Mouse (Mus musculus) adrenal gland, postnatal 36 days (tissue): Measurements from ENCODE around the gene Sbno2. TPM values are rescaled to one million over a fixed set of nuclear protein-coding genes. Genes with fewer than 3 reads are reported as not detected.

Experiments used
- DNase-seq, 2 experiments: peaks; one replicate each; pipeline ENCODE4 v3.0.0; 2021; ENCODE audit warnings: mixed read lengths in 1 of 2
- total RNA-seq, 2 experiments: library from RNA; stranded (reverse); gene quantifications; 2 replicates each; pipeline ENCODE4 v1.2.3; 2021

The Sbno2 gene
- total RNA-seq, 2 experiments from 2014 or later: 49.3 to 51.3 TPM

DNA sequence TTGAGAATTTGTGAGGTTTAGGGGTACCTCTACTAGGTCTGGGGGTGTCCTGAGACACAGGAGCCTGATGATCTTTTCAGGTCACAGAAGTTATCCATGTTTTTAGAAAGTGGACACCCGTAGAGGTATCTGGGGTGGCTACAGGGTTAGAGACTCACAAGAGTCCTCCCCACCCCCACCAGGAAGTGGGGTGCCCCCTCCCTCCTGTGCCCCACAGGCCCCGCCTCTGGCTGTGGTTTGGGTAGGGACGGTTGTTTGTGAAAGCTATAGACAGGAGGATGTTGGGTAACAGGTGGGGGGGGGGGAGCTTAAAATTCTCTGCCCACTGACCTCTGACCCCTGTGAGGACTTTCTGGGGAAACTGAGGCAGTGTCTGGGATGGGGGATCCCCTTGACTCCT lies 88.0 kb downstream of the Sbno2 start:
- DNase-seq: peak; percentile 35 to 72

GRCm38 (mm10) chr10:80016931-80017330 lies 88.4 kb downstream of the Sbno2 start:
- no peak for DNase-seq

DNA sequence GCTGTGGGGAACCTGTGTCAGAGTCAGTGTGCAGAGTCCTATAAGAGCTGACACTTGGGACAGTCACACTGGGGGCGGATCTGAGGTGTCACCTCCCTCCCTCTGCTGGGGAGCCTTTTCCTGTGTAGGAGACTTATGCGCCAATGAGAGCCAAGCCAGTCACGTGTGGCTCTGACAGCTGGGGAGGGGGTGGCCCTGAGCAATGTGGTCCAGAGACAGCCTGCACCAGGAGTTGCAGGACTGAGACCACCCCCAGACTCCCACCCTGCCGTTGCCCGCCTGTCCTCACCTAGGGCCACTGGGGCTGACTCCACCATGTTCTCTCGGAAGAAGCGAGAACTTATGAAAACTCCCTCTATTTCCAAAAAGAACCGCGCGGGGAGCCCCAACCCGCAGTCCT lies 88.9 kb downstream of the Sbno2 start, which contains the start of gene Arhgap45:
Gene Arhgap45 (plus strand): TSS at position 143 of the 400 bp plus-strand sequence.
- DNase-seq: peak in 1 of 2 experiments; percentile 52

- DNase-seq: no peak
These were observed 89.8 kb downstream of the Sbno2 start for GRCm38 (mm10) chr10:80015583-80015982.

GRCm38 (mm10) chr10:80014484-80015290 lies 90.7 kb downstream of the Sbno2 start:
- peak in 1 of 2 experiments; percentile 41 for DNase-seq

- DNase-seq: no peak
These were observed 91.8 kb downstream of the Sbno2 start for GRCm38 (mm10) chr10:80013609-80014008.

DNA sequence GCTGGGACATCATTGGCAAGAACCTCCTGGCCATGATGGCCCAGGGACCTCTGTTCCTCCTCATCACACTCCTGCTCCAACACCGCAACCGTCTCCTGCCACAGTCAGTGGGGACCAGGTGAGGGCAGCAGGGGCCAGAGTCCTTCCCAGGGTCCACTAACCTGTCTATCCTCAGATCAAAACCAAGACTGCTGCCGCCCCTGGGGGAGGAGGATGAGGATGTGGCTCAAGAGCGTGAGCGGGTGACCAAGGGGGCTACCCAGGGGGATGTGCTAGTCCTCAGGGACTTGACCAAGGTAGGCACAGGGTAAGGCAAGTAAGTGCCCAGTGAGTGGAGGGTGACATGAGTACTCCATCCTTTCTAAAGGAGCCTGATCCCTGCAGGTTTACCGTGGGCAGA lies 93.6 kb downstream of the Sbno2 start:
- no peak for DNase-seq

Other genes starting within 250 kb of the Sbno2 start
- gene Prtn3, start 231.1 kb downstream of the Sbno2 start, total RNA-seq: under 1 TPM; 0.50 to 0.56 TPM
- gene Plppr3, start 230.9 kb downstream of the Sbno2 start, total RNA-seq: under 1 TPM; 0.16 to 0.50 TPM
- under 1 TPM; 0.30 to 0.33 TPM for gene Elane, start 219.3 kb downstream of the Sbno2 start, total RNA-seq
- gene Cfd, start 214.7 kb downstream of the Sbno2 start, total RNA-seq: 1,000 to 10,000 TPM; 1,484 to 1,596 TPM
- 10 to 100 TPM; 39.7 to 50.6 TPM for gene Med16, start 196.6 kb downstream of the Sbno2 start, total RNA-seq
- gene Gm26602, start 194.7 kb downstream of the Sbno2 start, total RNA-seq: not detected
- 1 to 10 TPM; 1.2 to 1.3 TPM for gene Kiss1r, start 188.6 kb downstream of the Sbno2 start, total RNA-seq
- gene R3hdm4, start 184.4 kb downstream of the Sbno2 start, total RNA-seq: 100 to 1,000 TPM; 104 to 118 TPM
- 1 to 10 TPM; 3.0 to 4.1 TPM for gene Arid3a, start 178.5 kb downstream of the Sbno2 start, total RNA-seq
- 10 to 100 TPM; 37.8 to 48.9 TPM for gene Wdr18, start 145.4 kb downstream of the Sbno2 start, total RNA-seq
- gene Grin3b, start 134.9 kb downstream of the Sbno2 start, total RNA-seq: not detected
- gene Tmem259, start 121.2 kb downstream of the Sbno2 start, total RNA-seq: 100 to 1,000 TPM; 144 to 146 TPM
- gene Cnn2, start 117.0 kb downstream of the Sbno2 start, total RNA-seq: 10 to 100 TPM; 30.2 to 42.9 TPM
- gene Abca7, start 109.1 kb downstream of the Sbno2 start, total RNA-seq: 10 to 100 TPM; 20.2 to 20.3 TPM
- gene Arhgap45, start 88.9 kb downstream of the Sbno2 start, total RNA-seq: 1 to 10 TPM; 4.5 to 5.4 TPM
- 100 to 1,000 TPM in 1 of 2 experiments, 10 to 100 TPM in 1; 92.8 to 108 TPM for gene Polr2e, start 65.8 kb downstream of the Sbno2 start, total RNA-seq
- 1,000 to 10,000 TPM; 1,198 to 1,301 TPM for gene Gpx4, start 58.4 kb downstream of the Sbno2 start, total RNA-seq
- gene Stk11, start 10.2 kb upstream of the Sbno2 start, total RNA-seq: 100 to 1,000 TPM; 146 to 149 TPM
- gene Atp5d, start 33.1 kb upstream of the Sbno2 start, total RNA-seq: 100 to 1,000 TPM; 561 to 735 TPM
- gene Cbarp, start 35.3 kb upstream of the Sbno2 start, total RNA-seq: 100 to 1,000 TPM in 1 of 2 experiments, 10 to 100 TPM in 1; 57.5 to 205 TPM
- gene Midn, start 42.7 kb upstream of the Sbno2 start, total RNA-seq: 100 to 1,000 TPM; 104 to 188 TPM
- gene Cirbp, start 60.4 kb upstream of the Sbno2 start, total RNA-seq: 100 to 1,000 TPM in 1 of 2 experiments, 10 to 100 TPM in 1; 35.0 to 104 TPM
- 10 to 100 TPM; 16.8 to 19.1 TPM for gene 1600002K03Rik, start 67.4 kb upstream of the Sbno2 start, total RNA-seq
- gene Efna2, start 73.9 kb upstream of the Sbno2 start, total RNA-seq: 1 to 10 TPM; 2.4 to 3.2 TPM
- gene Mum1, start 120.9 kb upstream of the Sbno2 start, total RNA-seq: 10 to 100 TPM; 20.4 to 21.2 TPM
- 100 to 1,000 TPM; 266 to 279 TPM for gene Ndufs7, start 143.6 kb upstream of the Sbno2 start, total RNA-seq
- 100 to 1,000 TPM; 195 to 311 TPM for gene Gamt, start 155.4 kb upstream of the Sbno2 start, total RNA-seq
- 10 to 100 TPM; 82.1 to 90.4 TPM for gene Dazap1, start 155.9 kb upstream of the Sbno2 start, total RNA-seq
- 1,000 to 10,000 TPM; 1,173 to 1,236 TPM for gene Rps15, start 186.9 kb upstream of the Sbno2 start, total RNA-seq
- gene Apc2, start 190.4 kb upstream of the Sbno2 start, total RNA-seq: 1 to 10 TPM in 1 of 2 experiments, under 1 TPM in 1; 0.70 to 1.5 TPM
- gene 2310011J03Rik, start 215.0 kb upstream of the Sbno2 start, total RNA-seq: 10 to 100 TPM; 24.6 to 32.0 TPM
- 1 to 10 TPM; 2.2 to 3.3 TPM for gene Pcsk4, start 223.9 kb upstream of the Sbno2 start, total RNA-seq
- gene Reep6, start 224.4 kb upstream of the Sbno2 start, total RNA-seq: 10 to 100 TPM; 11.0 to 13.7 TPM
- gene Adamtsl5, start 242.8 kb upstream of the Sbno2 start, total RNA-seq: 1 to 10 TPM; 7.3 to 7.7 TPM